Mouse (Mus musculus) macrophage (primary cell): ENCODE measurements around the gene Edc4. TPM values are rescaled to one million over a fixed set of nuclear protein-coding genes. Genes with fewer than 3 reads are reported as not detected.

Source experiments
- H3K27ac ChIP-seq: fragments of 350-480 bp; formaldehyde crosslinking; 2 replicates; pipeline ENCODE4 v1.9.0; 2021
- H3K36me3 ChIP-seq: fragments of 350-480 bp; formaldehyde crosslinking; 2 replicates; pipeline ENCODE4 v1.9.0; 2021; ENCODE audit errors: inconsistent target
- H3K4me3 ChIP-seq: fragments of 350-480 bp; formaldehyde crosslinking; 2 replicates; pipeline ENCODE4 v1.9.0; 2021; ENCODE audit errors: inconsistent target
- H3K79me2 ChIP-seq: fragments of 350-480 bp; formaldehyde crosslinking; 2 replicates; pipeline ENCODE4 v1.9.0; 2021; ENCODE audit errors: inconsistent target
- WGBS: methylation state at CpG from one replicate; pipeline ENCODE4 v1.1.7; 2026; ENCODE audit warnings: inconsistent platforms; ENCODE audit not compliant: missing documents; 5-methylcytosine and 5-hydroxymethylcytosine counted together
- polyA plus RNA-seq: library from polyadenylated mRNA; stranded (reverse); fragments of 250-400 nt; gene quantifications from 3 replicates; pipeline ENCODE4 v1.2.4, GENCODE M21; 2018; ENCODE audit warnings: inconsistent platforms

Edc4 gene
- polyA plus RNA-seq, 1 experiment from 2014 or later: 12.6 TPM

GRCm38 (mm10) chr8:105942026-105942425 lies 61.3 kb downstream of the Edc4 start:
- WGBS: 93% methylated on average over 11 of the region's 11 CpGs
- peaks cover 31% of the 10 kb centered on the region; the same call in 1 of the 2 replicates for H3K36me3 ChIP-seq
- H3K27ac ChIP-seq: no peak overlapping the region
- H3K4me3 ChIP-seq: no peak overlapping the region
- H3K79me2 ChIP-seq: peaks cover 8% of the 10 kb centered on the region; the same call in 1 of the 2 replicates

DNA sequence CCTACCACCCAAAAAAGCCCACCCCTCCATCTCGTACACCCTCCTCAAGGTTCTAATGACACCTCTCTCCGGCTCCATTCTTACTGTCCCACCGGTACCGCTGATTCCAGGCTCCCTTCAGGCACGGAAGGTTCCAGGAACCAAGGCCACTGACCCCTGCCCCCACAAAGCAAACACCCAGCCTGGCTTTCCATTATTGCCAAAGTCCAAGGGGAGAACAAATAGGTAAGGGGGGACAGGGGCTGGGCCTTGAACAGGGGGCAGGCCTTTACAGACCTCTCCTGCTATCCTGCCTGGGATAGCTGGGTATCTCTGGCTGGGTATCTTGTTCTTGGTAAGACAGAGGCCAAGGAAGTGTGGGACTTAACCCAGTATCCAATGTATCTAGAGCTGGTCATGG lies 61.9 kb downstream of the Edc4 start:
- Histone ChIP-seq H3K27ac (no peak overlapping the region), H3K79me2 (peaks cover 3% of the 10 kb centered on the region; the same call in 1 of the 2 replicates), H3K36me3 (peaks cover 36% of the 10 kb centered on the region; the same call in 1 of the 2 replicates), H3K4me3 (no peak overlapping the region)
- 94% methylated on average over 5 of the region's 5 CpGs for WGBS

DNA sequence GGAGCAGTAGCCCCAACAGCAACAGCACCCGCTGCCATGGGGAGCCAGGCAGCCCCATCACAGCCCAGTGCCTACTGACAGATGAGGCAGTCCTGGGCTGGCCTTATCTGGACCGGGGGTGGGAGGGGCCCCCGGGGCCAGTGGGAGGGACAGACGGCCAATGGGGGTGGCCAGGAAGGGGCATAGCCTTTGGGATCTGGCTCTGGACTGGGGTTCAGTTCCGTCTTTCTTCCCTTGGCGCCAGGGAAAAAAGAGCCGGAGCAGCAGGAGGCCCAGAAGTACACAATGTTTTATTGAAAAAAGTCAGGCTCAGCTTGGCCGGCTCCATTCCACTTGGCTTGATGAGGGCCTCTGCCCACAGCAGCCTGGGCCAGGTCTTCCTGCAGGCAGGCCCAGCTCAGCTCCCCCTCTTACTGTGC lies 62.6 kb downstream of the Edc4 start, which contains the start of gene Lcat:
TSS of gene Lcat (minus strand) at position 62 of the 419 bp plus-strand sequence.
- H3K36me3 ChIP-seq: peaks cover 42% of the 10 kb centered on the region; the same call in 1 of the 2 replicates
- no peak within 1 kb of the TSS for H3K4me3 ChIP-seq
- no peak within 1 kb of the TSS for H3K27ac ChIP-seq
- 96% methylated on average over 8 of the region's 8 CpGs for WGBS
- H3K79me2 ChIP-seq: no peaks in the 10 kb centered on the region

Other genes starting within 250 kb of the Edc4 start
- 38.0 to 50.3 TPM (median 38.3 TPM) in 3 replicates for gene Ctcf, start 244.3 kb upstream of the Edc4 start, polyA plus RNA-seq
- gene Agrp, start 243.5 kb upstream of the Edc4 start, polyA plus RNA-seq: not detected in 3 replicates
- 0.13 TPM in 1 of 3 replicates, not detected in the others for gene Carmil2, start 194.6 kb upstream of the Edc4 start, polyA plus RNA-seq
- gene Acd, start 179.8 kb upstream of the Edc4 start, polyA plus RNA-seq: 14.9 to 20.7 TPM (median 19.5 TPM) in 3 replicates
- gene Pard6a, start 179.7 kb upstream of the Edc4 start, polyA plus RNA-seq: 2.9 to 8.1 TPM (median 6.1 TPM) in 3 replicates
- gene 4933405L10Rik, start 173.2 kb upstream of the Edc4 start, polyA plus RNA-seq: not detected in 3 replicates
- 1.4 to 6.3 TPM (median 3.2 TPM) in 3 replicates for gene Enkd1, start 172.7 kb upstream of the Edc4 start, polyA plus RNA-seq
- gene Gfod2, start 122.2 kb upstream of the Edc4 start, polyA plus RNA-seq: 0.26 to 0.85 TPM (median 0.67 TPM) in 3 replicates
- gene Ranbp10, start 53.5 kb upstream of the Edc4 start, polyA plus RNA-seq: 16.5 to 33.9 TPM (median 23.7 TPM) in 3 replicates
- not detected in 3 replicates for gene Tsnaxip1, start 53.1 kb upstream of the Edc4 start, polyA plus RNA-seq
- 7.2 to 13.3 TPM (median 8.2 TPM) in 3 replicates for gene Cenpt, start 27.6 kb upstream of the Edc4 start, polyA plus RNA-seq
- gene Thap11, start 25.7 kb upstream of the Edc4 start, polyA plus RNA-seq: 8.3 to 23.6 TPM (median 20.4 TPM) in 3 replicates
- gene Nutf2, start 20.3 kb upstream of the Edc4 start, polyA plus RNA-seq: 53.1 to 154 TPM (median 76.1 TPM) in 3 replicates
- not detected in 3 replicates for gene Nrn1l, start 12.7 kb downstream of the Edc4 start, polyA plus RNA-seq
- 16.3 to 17.5 TPM (median 16.4 TPM) in 3 replicates for gene Pskh1, start 19.6 kb downstream of the Edc4 start, polyA plus RNA-seq
- gene Ctrl, start 53.0 kb downstream of the Edc4 start, polyA plus RNA-seq: not detected in 3 replicates
- 51.8 to 210 TPM (median 105 TPM) in 3 replicates for gene Psmb10, start 57.6 kb downstream of the Edc4 start, polyA plus RNA-seq
- gene Lcat, start 62.5 kb downstream of the Edc4 start, polyA plus RNA-seq: 0.10 to 0.28 TPM in 2 of 3 replicates, not detected in the other
- gene Slc12a4, start 85.2 kb downstream of the Edc4 start, polyA plus RNA-seq: 16.1 to 37.5 TPM (median 23.1 TPM) in 3 replicates
- gene Dpep3, start 98.5 kb downstream of the Edc4 start, polyA plus RNA-seq: 0.10 to 0.34 TPM in 2 of 3 replicates, not detected in the other
- 7.6 to 13.0 TPM (median 7.7 TPM) in 3 replicates for gene Dus2, start 110.5 kb downstream of the Edc4 start, polyA plus RNA-seq
- gene Dpep2nb, start 125.1 kb downstream of the Edc4 start, polyA plus RNA-seq: not detected in 3 replicates
- gene Ddx28, start 131.0 kb downstream of the Edc4 start, polyA plus RNA-seq: 10.2 to 19.4 TPM (median 15.9 TPM) in 3 replicates
- gene Nfatc3, start 178.0 kb downstream of the Edc4 start, polyA plus RNA-seq: 21.3 to 25.2 TPM (median 22.3 TPM) in 3 replicates